Mouse (Mus musculus): ENCODE results near the gene Olfr1423. TPM values are rescaled to one million over a fixed set of nuclear protein-coding genes. Genes with fewer than 3 reads are reported as not detected.
A peak's percentile ranks its signal among the peaks of the same experiment; 100 is the strongest.

Gene Olfr1423
- polyA plus RNA-seq, 1 experiment = 0.01 TPM

- Histone ChIP-seq H3K4me3 (ENCODE audit: insufficient read depth, poor library complexity, severe bottlenecking) (peak overlapping the region; percentile 40), H3ac (ENCODE audit: control insufficient read depth, insufficient read length, low read depth) (no peak overlapping the region), H3K79me2 (ENCODE audit: control insufficient read depth, insufficient read depth) (no peaks in the 10 kb centered on the region), H3K79me3 (ENCODE audit: low read depth) (no peaks in the 10 kb centered on the region), H3K36me3 (ENCODE audit: control insufficient read depth, insufficient read depth) (no peaks in the 10 kb centered on the region), H3K27me3 (ENCODE audit: control insufficient read depth, insufficient read depth, insufficient read length) (no peaks in the 10 kb centered on the region)
- TF ChIP-seq MYOG (IDR thresholded peaks at IDR 0.05; ENCODE audit: control insufficient read depth, extremely low read depth, insufficient read length) (no peak), CEBPB (IDR thresholded peaks at IDR 0.05; ENCODE audit: low read depth) (no peak), USF1 (IDR thresholded peaks at IDR 0.05; ENCODE audit: low read depth) (no peak), FOSL1 (IDR thresholded peaks at IDR 0.05; ENCODE audit: insufficient read depth, low read length, poor library complexity, severe bottlenecking) (no peak), MAX (IDR thresholded peaks at IDR 0.05) (no peak), MYOD1 (IDR thresholded peaks at IDR 0.05; ENCODE audit: control insufficient read depth, insufficient read length, low read depth) (peak; percentile 12)
Observed at GRCm38 (mm10) chr19:12004216-12005008, 36.7 kb downstream of the Olfr1423 start.

GRCm38 (mm10) chr19:12003568-12003967 lies 37.5 kb downstream of the Olfr1423 start:
- no peaks in the 10 kb centered on the region for H3K36me3 ChIP-seq (ENCODE audit: control insufficient read depth, insufficient read depth)
- TF ChIP-seq MYOG (IDR thresholded peaks at IDR 0.05; ENCODE audit: control insufficient read depth, extremely low read depth, insufficient read length) (no peak), MAX (IDR thresholded peaks at IDR 0.05) (no peak), USF1 (IDR thresholded peaks at IDR 0.05; ENCODE audit: low read depth) (no peak), CEBPB (IDR thresholded peaks at IDR 0.05; ENCODE audit: low read depth) (no peak), MYOD1 (IDR thresholded peaks at IDR 0.05; ENCODE audit: control insufficient read depth, insufficient read length, low read depth) (no peak), FOSL1 (IDR thresholded peaks at IDR 0.05; ENCODE audit: insufficient read depth, low read length, poor library complexity, severe bottlenecking) (no peak), CTCF (IDR thresholded peaks at IDR 0.05; ENCODE audit: control insufficient read depth, insufficient read depth, insufficient read length) (no peak)
- no peaks in the 10 kb centered on the region for H3K27me3 ChIP-seq (ENCODE audit: control insufficient read depth, insufficient read depth, insufficient read length)
- no peak overlapping the region for H3ac ChIP-seq (ENCODE audit: control insufficient read depth, insufficient read length, low read depth)
- no peaks in the 10 kb centered on the region for H3K79me2 ChIP-seq (ENCODE audit: control insufficient read depth, insufficient read depth)
- no peaks in the 10 kb centered on the region for H3K79me3 ChIP-seq (ENCODE audit: low read depth)
- no peak overlapping the region for H3K4me3 ChIP-seq (ENCODE audit: insufficient read depth, poor library complexity, severe bottlenecking)

- TF ChIP-seq MYOG (IDR thresholded peaks at IDR 0.05; ENCODE audit: control insufficient read depth, extremely low read depth, insufficient read length) (no peak), MYOD1 (IDR thresholded peaks at IDR 0.05; ENCODE audit: control insufficient read depth, insufficient read length, low read depth) (no peak), CEBPB (IDR thresholded peaks at IDR 0.05; ENCODE audit: low read depth) (no peak)
- Histone ChIP-seq H3K4me3 (ENCODE audit: insufficient read depth, poor library complexity, severe bottlenecking) (no peak overlapping the region), H3ac (ENCODE audit: control insufficient read depth, insufficient read length, low read depth) (no peak overlapping the region)
Observed at GRCm38 (mm10) chr19:12002791-12003190, 38.3 kb downstream of the Olfr1423 start.

DNA sequence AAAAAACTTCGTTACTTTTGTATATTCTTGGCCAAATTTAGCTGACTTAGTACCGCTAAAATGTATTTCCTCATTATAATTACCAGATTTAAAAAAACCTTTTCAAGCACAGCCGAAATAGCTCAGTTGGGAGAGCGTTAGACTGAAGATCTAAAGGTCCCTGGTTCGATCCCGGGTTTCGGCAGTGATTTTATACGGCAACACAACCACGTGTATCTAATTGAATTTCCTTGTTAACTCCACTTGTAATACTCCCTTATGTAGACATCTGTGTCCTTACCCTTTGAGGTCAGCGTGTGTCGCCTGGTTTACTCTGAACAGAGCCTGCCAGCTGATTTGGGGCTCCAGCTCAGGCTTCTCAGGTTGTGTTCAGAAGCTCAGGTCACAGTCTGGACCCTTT lies 39.0 kb downstream of the Olfr1423 start:
- Histone ChIP-seq H3K27me3 (ENCODE audit: control insufficient read depth, insufficient read depth, insufficient read length) (no peaks in the 10 kb centered on the region), H3ac (ENCODE audit: control insufficient read depth, insufficient read length, low read depth) (no peak overlapping the region), H3K36me3 (ENCODE audit: control insufficient read depth, insufficient read depth) (no peaks in the 10 kb centered on the region), H3K79me3 (ENCODE audit: low read depth) (no peaks in the 10 kb centered on the region), H3K4me3 (ENCODE audit: insufficient read depth, poor library complexity, severe bottlenecking) (no peak overlapping the region), H3K79me2 (ENCODE audit: control insufficient read depth, insufficient read depth) (no peaks in the 10 kb centered on the region)
- TF ChIP-seq CTCF (IDR thresholded peaks at IDR 0.05; ENCODE audit: control insufficient read depth, insufficient read depth, insufficient read length) (no peak), MAX (IDR thresholded peaks at IDR 0.05) (peak; percentile 64)

More at GRCm38 (mm10) chr19:12002791-12003190, 38.3 kb downstream of the Olfr1423 start:
- no peaks in the 10 kb centered on the region for H3K36me3 ChIP-seq (ENCODE audit: control insufficient read depth, insufficient read depth)
- H3K27me3 ChIP-seq (ENCODE audit: control insufficient read depth, insufficient read depth, insufficient read length) = no peaks in the 10 kb centered on the region
- H3K79me2 ChIP-seq (ENCODE audit: control insufficient read depth, insufficient read depth) = no peaks in the 10 kb centered on the region
- no peaks in the 10 kb centered on the region for H3K79me3 ChIP-seq (ENCODE audit: low read depth)

- H3ac ChIP-seq (ENCODE audit: control insufficient read depth, insufficient read length, low read depth) = no peak overlapping the region
- H3K79me2 ChIP-seq (ENCODE audit: control insufficient read depth, insufficient read depth) = no peaks in the 10 kb centered on the region
- no peak for TF ChIP-seq MAX (IDR thresholded peaks at IDR 0.05)
- no peak for TF ChIP-seq MYOD1 (IDR thresholded peaks at IDR 0.05; ENCODE audit: control insufficient read depth, insufficient read length, low read depth)
- no peak for TF ChIP-seq MYOG (IDR thresholded peaks at IDR 0.05; ENCODE audit: control insufficient read depth, extremely low read depth, insufficient read length)
- TF ChIP-seq FOSL1 (IDR thresholded peaks at IDR 0.05; ENCODE audit: insufficient read depth, low read length, poor library complexity, severe bottlenecking) = no peak
- no peak for TF ChIP-seq CEBPB (IDR thresholded peaks at IDR 0.05; ENCODE audit: low read depth)
- TF ChIP-seq USF1 (IDR thresholded peaks at IDR 0.05; ENCODE audit: low read depth) = no peak
- TF ChIP-seq CTCF (IDR thresholded peaks at IDR 0.05; ENCODE audit: control insufficient read depth, insufficient read depth, insufficient read length) = no peak
- no peak overlapping the region for H3K4me3 ChIP-seq (ENCODE audit: insufficient read depth, poor library complexity, severe bottlenecking)
- no peaks in the 10 kb centered on the region for H3K79me3 ChIP-seq (ENCODE audit: low read depth)
- no peaks in the 10 kb centered on the region for H3K27me3 ChIP-seq (ENCODE audit: control insufficient read depth, insufficient read depth, insufficient read length)
- no peaks in the 10 kb centered on the region for H3K36me3 ChIP-seq (ENCODE audit: control insufficient read depth, insufficient read depth)
Observed at GRCm38 (mm10) chr19:12001686-12002085, 39.4 kb downstream of the Olfr1423 start.
